Mouse (Mus musculus) heart, postnatal 36 days (tissue): ENCODE measurements around the gene Ptprb. TPM values are rescaled to one million over a fixed set of nuclear protein-coding genes. Genes with fewer than 3 reads are reported as not detected.

Source experiments
- DNase-seq, 2 experiments: peaks; one replicate each; pipeline ENCODE4 v3.0.0; 2021 to 2022
- intact Hi-C: fragments of 180-260 bp; cut with DNase I; formaldehyde crosslinking; loops from one replicate; pipeline ENCODE4 v1.15.1; 2025
- total RNA-seq, 2 experiments: library from RNA; stranded (reverse); gene quantifications; 2 replicates each; pipeline ENCODE4 v1.2.3; 2021

The Ptprb gene
- total RNA-seq, 2 experiments from 2014 or later, result 71.9 to 83.3 TPM

GRCm38 (mm10) chr10:116362645-116363044 is 87.3 kb downstream of the Ptprb start:
- intact Hi-C loops, result no loop called here
- DNase-seq, result no peak

- DNase-seq, result no peak
- intact Hi-C loops, result no loop called here
These were observed 89.4 kb downstream of the Ptprb start for GRCm38 (mm10) chr10:116364759-116365158.

GRCm38 (mm10) chr10:116370991-116371725 is 95.8 kb downstream of the Ptprb start:
- intact Hi-C loops, result no loop called here
- DNase-seq, result no peak

GRCm38 (mm10) chr10:116374111-116374510 is 98.8 kb downstream of the Ptprb start:
- no peak for DNase-seq
- intact Hi-C loops, result no loop called here

- intact Hi-C loops, result no loop called here
- DNase-seq, result no peak
These were observed 101.5 kb downstream of the Ptprb start for GRCm38 (mm10) chr10:116376853-116377252.

- intact Hi-C loops, result no loop called here
- no peak for DNase-seq
These were observed 107.7 kb downstream of the Ptprb start for GRCm38 (mm10) chr10:116382826-116383685.

- no peak for DNase-seq
- intact Hi-C loops, result no loop called here
These were observed 109.1 kb downstream of the Ptprb start for GRCm38 (mm10) chr10:116384401-116384800.

GRCm38 (mm10) chr10:116386391-116386885 is 111.1 kb downstream of the Ptprb start:
- intact Hi-C loops, result loop anchor here (5.0 kb wide), 1 partner anchor 461 kb away; no protein-coding TSS in a partner anchor
- DNase-seq, result no peak

GRCm38 (mm10) chr10:116388840-116389239 is 113.5 kb downstream of the Ptprb start:
- intact Hi-C loops, result loop anchor here (5.0 kb wide), 1 partner anchor 458 kb away; no protein-coding TSS in a partner anchor
- DNase-seq, result no peak

GRCm38 (mm10) chr10:116393790-116394475 is 118.6 kb downstream of the Ptprb start:
- no peak for DNase-seq
- intact Hi-C loops, result no loop called here

- intact Hi-C loops, result no loop called here
- peak in 1 of 2 experiments; percentile 3 for DNase-seq
These were observed 119.3 kb downstream of the Ptprb start for GRCm38 (mm10) chr10:116394585-116394984.

GRCm38 (mm10) chr10:116396279-116396678 is 121.0 kb downstream of the Ptprb start:
- intact Hi-C loops, result no loop called here
- DNase-seq, result no peak

GRCm38 (mm10) chr10:116396966-116397365 is 121.6 kb downstream of the Ptprb start:
- intact Hi-C loops, result no loop called here
- DNase-seq, result no peak

- intact Hi-C loops, result no loop called here
- DNase-seq, result no peak
These were observed 122.2 kb downstream of the Ptprb start for GRCm38 (mm10) chr10:116397573-116397972.

GRCm38 (mm10) chr10:116397973-116398372 is 122.7 kb downstream of the Ptprb start:
- intact Hi-C loops, result no loop called here
- DNase-seq, result no peak

GRCm38 (mm10) chr10:116402742-116403425 is 127.6 kb downstream of the Ptprb start:
- DNase-seq, result no peak

GRCm38 (mm10) chr10:116403679-116404078 is 128.4 kb downstream of the Ptprb start:
- intact Hi-C loops, result no loop called here
- DNase-seq, result no peak

More at GRCm38 (mm10) chr10:116402742-116403425, 127.6 kb downstream of the Ptprb start:
- intact Hi-C loops, result no loop called here

- no peak for DNase-seq
- intact Hi-C loops, result no loop called here
These were observed 129.7 kb downstream of the Ptprb start for GRCm38 (mm10) chr10:116405011-116405410.

GRCm38 (mm10) chr10:116407684-116408359 is 132.5 kb downstream of the Ptprb start:
- intact Hi-C loops, result no loop called here

GRCm38 (mm10) chr10:116410826-116411225 is 135.5 kb downstream of the Ptprb start:
- intact Hi-C loops, result no loop called here

More at GRCm38 (mm10) chr10:116407684-116408359, 132.5 kb downstream of the Ptprb start:
- DNase-seq, result no peak

More at GRCm38 (mm10) chr10:116410826-116411225, 135.5 kb downstream of the Ptprb start:
- DNase-seq, result no peak
